Mouse (Mus musculus): ENCODE measurements around the gene Gas7.

The Gas7 gene

DNA sequence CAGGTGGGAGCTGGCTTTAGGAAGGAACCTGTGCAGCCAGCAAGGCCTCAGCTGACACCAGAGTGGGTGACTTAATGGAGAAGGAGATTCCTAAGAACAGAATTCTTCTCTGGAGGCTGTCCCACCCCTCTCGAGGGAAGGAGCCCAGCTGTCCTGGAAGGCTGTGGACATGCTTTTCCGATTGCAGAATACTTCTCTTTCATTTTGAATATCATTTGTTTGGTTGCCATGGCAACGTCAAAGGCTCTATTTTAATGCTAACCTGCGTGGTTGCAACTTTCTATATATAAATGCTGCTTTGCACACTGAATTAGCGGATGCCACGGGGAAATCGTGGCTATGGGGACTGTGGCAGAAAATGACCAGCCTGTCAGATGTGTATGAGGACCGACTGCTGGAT is 115.7 kb downstream of the Gas7 start:
- no peak for DNase-seq (ENCODE audit: low read depth, low spot score)

DNA sequence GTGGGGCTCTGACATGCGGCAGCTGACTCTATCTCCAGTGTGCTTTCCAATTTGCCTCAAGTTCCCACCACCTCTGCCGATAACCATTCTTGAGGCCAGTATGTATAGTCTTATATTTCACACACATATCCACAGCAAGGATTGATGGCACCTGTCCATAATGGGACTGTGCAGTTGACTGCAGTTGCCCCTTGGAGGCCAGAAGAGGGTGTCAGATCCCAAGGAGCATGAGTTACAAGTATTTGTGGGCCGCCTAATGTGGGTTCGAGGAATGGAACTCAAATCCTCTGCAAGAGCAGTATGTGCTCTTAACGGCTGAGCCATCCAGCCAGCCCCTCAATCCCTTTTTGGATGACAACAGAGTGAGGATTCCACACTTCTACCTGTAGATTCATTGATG is 119.1 kb downstream of the Gas7 start:
- DNase-seq (ENCODE audit: low read depth, low spot score) = no peak

DNA sequence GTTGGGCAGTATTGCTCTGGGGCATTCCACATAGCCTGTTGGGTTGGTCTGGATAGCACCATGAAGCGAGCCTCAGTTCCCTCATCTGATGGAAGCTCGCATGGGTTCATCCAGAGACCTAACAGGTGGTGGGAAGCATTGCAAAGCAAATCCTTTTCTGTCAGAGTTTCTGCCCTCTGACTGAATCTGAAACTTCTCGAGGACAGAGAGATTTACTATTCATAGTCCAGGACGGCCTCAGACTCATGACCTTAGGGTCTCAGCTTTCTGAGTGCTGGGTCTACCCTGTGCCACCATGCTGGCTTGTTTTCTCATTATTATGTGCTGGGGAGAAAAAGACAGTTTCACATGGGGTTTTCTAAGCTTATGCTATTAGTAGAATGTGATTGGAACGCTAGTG is 122.2 kb downstream of the Gas7 start:
- DNase-seq (ENCODE audit: low read depth, low spot score) = no peak

DNA sequence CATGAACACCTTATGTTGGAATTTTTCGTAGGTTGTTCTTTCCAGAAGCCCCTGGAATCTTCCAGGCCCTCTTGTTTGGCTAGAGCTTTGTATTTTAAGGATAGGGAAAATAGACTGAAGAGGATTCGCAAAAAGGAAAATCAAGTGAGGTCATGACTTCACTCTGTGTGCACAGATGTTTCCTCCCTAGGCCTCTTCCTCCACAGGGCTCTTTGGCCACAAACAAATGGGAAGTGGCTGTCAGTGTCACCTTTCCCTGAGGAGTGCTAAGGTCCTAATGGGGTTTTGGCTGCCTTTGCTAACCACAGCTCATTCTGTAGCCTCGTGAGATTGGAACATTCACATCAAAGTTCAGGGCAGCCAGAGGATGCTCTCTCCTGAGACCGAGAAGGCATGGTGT is 122.8 kb downstream of the Gas7 start:
- no peak for DNase-seq (ENCODE audit: low read depth, low spot score)

DNA sequence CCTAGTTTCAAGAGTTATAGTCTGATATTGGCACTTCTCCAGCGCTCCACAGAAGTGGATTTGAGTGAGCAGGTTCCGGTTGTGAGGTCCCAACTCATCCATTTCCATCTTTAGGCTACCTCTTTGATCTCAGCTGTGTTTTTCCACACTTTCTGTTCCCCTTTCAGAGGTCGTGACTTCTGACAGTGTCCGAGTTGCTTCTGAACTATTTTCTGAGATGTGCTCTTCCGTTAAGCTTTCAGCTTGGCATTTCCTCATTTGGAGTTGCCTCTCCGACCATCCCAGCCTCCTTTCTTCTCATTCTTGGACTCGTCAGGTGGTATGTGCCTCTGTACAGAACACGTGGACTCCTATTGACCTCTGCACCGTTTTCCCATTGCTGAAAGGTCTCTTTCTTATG is 123.9 kb downstream of the Gas7 start:
- DNase-seq (ENCODE audit: low read depth, low spot score) = no peak

DNA sequence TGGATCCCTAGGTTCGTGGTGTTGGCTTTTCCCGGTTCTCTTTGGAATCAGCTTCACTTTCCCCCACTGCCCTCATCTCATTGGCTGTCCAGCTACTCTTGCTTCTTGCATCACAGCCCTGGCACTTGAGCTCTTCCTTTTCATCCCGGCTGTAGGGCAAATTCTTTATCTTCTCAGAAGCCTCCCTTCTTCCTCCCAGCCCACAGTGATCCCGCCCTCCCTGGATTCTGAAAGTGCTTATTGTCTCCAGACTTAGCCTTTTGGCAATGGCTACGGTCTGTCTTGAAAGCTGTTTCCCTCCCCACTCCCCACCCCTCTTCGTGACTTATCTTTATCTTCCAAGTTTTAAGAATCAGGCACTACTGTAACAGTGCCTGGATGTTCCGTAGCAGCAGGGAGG is 126.3 kb downstream of the Gas7 start:
- no peak for DNase-seq (ENCODE audit: low read depth, low spot score)

DNA sequence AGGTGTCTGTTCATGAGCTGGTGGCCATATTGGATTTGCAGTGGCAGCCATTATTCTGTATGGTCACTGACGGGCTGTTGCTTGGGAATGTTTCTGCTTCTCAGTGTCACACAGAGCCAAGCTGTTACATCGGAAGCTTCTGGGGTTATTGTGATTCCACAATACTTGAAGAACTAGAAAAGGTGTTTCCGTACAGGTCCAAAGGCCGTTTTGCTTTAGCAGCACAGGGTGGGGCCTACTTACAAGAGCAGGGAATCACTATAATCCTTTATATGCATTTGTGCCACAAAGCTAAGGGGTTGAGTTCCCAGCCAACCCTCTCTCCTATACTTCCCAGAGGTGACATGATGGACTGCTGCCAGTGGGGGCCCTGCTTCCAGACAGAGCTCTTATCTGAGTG is 127.3 kb downstream of the Gas7 start:
- DNase-seq (ENCODE audit: low read depth, low spot score) = no peak

DNA sequence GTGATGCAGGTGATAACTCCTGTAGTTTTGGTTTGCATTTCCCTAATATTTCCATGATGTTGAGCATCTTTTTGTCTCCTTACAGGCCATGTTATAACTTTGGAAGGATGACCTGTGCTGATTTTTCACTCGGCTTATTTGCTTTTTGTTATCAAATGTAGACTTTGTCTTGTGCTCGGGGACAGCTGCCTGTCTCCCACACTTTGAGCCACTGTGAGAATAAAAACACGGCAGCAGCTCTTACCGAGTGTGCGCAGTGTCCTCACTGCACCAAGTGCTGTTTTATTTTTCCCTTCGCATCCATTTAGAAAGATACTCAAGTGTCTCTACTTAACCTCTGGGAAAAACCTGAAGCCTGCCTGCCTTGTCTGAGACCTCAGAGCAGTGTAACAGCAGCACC is 129.8 kb downstream of the Gas7 start:
- DNase-seq (ENCODE audit: low read depth, low spot score) = no peak

DNA sequence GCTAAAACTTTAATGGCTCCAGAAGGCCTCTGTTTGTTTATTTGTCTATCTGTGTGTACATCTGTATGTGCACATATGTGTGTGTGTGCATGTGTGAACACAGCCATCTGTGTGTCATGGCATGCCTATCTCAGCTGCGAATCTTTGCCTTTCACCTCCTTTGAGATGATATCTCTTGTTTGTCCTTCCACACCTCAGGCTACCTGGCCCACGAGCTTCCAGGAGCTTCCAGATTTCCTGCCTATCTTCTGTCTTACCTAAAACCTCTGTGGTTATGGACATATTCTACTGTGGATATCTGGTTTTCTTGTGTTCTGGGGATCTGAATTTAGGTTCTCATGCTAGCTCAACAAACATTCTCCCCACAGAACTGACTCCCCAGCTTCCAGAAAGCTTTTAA is 130.4 kb downstream of the Gas7 start:
- DNase-seq (ENCODE audit: low read depth, low spot score) = no peak

DNA sequence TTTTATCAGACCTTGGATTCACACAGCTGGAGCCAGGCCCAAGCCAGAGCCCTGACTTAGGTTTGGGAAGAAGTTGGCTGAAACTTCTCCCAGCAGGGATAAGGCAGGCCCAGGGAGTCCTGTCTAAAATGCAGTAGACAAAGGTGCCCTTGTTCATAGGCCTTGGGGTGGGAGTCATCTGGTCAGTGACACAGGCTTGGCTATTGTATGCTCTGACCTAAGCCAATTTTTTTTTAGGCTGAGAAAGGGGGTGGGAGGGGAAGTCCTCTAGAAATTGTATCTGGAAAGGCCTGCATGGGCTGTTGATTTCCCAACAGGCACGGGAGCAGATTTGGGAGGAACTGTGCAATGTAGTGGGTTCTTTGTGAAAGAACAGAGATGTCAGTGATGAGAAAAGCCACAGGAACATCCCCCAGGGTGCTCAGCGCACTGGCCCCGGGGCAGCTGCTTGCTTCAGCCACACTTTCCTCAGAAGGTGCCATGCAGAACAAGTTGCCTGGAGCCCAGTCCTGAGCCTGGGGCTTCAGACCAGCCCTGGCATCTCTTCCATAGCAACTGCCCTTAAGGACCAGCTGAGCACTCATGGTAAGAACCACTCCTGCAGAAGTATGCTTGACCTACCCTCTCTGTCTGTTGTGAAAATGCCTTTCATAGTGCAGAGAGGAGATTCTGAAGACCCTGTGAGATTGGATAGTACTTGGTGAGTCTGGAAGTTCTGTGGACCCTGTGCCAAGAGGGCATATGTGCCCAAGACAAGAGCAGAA is 131.2 kb downstream of the Gas7 start:
- DNase-seq (ENCODE audit: low read depth, low spot score) = no peak

DNA sequence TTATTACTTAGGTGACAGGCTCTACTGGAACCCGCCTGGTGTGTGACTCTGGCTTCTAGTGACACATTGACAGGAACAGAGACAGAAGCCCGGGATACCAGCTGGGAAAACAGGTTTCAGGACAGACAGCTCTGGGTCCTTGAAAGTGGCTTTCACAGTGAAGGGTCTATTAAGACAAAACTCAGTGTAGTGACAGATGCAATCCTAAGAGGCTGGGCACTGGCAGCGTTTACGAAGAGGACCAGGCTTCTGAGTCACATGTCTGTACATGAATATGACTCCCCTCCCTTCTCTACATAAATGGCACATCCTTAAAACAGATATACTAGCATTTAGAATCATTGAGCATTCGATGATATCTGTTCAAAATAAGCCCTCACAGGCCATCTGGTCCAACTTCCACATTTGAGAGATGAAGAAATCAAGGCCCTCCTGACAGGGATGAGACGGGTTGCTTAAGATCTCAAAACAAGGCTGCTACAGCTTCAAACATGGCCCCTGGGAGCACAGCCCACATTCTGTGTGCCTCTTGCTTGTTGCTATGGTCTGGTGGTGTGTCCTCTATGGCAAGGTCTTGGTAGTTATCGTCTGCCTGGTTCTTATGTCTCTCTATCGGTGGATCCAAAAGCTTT is 133.1 kb downstream of the Gas7 start:
- no peak for DNase-seq (ENCODE audit: low read depth, low spot score)

DNA sequence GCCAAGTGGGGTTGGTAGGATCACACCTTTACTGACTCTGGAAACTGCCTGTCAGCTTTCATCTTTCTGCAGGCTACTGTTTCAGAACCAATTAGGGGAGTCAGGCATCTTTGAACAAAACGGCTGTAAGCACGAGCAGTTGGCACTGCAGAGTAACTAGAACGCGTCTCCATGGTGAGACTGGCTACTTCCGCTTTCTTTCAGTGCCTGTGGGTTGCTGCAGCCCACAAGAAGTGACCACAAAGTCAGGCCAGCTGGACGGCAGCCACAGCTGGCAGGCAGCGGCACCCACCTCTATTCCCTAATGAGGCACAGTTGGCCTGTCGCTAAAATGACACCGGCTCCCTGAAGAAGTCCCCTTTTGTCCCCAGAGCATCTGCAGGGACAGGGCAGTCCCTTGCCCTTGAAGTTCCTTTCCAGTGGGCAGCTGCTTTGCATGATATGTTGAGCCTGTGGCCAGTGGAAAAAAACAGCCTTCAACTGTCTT is 133.6 kb downstream of the Gas7 start:
- DNase-seq (ENCODE audit: low read depth, low spot score) = no peak

DNA sequence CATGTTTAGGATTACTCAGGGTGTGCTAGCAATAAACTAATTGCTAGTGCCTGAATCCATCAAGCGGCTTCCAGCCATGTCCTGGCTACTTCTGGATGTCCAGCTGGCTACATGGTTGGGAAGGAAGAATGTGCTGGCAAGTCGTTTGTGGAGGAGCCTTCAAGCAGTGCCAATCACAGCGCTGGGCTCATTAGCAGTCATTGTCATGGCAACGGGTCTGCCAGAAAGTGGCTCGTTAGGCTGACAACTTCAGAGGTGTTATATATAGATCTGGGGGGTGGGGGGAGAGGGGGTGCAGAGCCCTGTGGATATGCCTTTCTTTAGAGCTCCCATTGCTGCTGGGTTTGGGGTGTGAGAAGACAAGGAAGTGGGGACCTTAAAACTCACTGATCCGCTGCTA is 141.0 kb downstream of the Gas7 start:
- DNase-seq (ENCODE audit: low read depth, low spot score) = no peak

DNA sequence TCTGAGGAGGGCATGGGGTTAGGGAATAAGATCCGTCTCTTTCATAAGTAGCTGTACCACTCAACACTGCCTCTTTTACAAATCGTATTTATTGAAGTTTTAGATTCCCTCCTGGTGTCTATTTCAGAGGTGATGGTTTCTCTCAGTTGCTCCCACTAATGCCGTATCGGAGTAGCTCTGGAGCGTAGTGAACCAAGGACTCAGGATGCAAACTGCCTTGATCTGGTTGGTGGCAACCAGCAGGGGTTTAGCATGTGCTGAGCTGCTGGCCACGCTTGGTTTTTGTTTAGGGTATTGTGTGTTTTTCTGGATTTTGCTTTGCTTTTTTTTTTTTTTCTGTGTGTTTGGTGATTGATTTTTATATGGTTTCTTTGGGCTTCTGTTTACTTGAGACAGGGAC is 141.6 kb downstream of the Gas7 start:
- no peak for DNase-seq (ENCODE audit: low read depth, low spot score)

DNA sequence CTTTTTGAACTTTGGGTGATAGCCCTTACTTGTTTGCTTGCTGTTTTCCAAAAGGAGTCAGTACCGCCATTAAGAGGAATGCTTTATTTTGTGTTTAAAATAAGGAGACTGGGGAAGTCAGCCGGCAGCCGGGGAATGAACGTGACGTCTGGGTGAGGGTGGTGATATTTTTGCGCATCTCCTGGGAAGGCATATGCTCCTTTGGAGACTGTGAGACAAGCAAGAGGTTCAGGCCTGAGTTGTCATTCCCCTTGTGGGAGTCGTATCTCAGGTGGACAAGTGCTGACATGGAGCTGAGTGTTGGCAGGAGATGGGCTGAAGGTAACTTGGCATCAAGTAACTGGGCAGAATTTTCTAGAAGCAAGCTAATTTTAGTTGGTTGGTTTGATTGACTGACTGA is 142.2 kb downstream of the Gas7 start:
- DNase-seq (ENCODE audit: low read depth, low spot score) = no peak

DNA sequence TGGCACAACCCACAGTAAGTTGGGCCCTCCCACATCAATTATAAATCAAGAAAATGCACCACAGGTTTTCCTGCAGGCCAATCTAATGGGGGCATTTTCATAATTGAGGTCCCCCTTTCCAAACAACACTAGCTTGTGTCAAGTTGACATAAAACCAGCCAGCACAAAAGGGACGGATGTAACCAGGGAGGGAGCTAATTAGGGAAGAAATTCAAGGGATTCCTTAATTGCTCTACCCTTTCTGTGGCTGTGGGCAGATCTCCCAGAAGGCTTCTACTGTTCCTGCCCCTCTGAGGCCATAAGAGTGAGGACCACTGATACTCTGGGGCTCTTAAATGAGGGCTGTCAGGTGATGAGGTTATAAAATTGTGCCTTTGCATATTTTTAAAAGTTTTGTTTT is 143.9 kb downstream of the Gas7 start:
- no peak for DNase-seq (ENCODE audit: low read depth, low spot score)

DNA sequence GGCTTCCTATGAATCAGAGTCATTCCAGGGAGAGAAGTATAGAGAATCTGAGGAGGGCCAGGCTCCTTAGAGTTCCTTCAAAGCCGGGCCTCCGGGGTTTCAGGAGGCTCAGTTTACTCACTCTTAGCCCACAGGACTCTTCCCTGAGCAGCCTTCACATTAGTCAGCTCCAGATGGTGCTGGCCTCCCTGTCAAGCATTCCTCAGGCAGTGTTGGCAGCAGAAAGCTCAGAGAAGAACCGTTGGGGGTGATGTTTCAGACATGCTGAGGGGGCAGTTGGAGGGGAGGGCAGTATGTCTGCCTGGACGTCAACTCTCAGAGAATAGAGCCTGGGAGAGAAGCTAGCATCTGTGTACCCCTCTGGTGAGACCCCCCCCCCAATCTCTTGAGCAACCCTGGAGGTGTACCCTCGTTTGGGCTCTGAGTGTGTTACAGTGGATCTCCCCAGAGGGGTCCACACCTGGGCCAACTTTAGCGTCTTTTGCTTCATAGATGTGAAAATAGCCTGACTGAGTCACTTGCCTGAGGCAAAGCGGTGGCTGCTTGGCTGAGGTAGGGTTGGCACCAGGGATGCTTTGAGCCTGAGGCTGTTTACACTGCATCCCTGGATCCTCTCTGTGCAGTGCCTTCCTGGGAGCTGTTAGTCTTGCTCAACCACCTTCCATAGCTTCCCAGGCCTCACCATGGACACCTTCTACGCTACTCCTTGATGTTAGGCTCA is 145.6 kb downstream of the Gas7 start:
- DNase-seq (ENCODE audit: low read depth, low spot score) = no peak

DNA sequence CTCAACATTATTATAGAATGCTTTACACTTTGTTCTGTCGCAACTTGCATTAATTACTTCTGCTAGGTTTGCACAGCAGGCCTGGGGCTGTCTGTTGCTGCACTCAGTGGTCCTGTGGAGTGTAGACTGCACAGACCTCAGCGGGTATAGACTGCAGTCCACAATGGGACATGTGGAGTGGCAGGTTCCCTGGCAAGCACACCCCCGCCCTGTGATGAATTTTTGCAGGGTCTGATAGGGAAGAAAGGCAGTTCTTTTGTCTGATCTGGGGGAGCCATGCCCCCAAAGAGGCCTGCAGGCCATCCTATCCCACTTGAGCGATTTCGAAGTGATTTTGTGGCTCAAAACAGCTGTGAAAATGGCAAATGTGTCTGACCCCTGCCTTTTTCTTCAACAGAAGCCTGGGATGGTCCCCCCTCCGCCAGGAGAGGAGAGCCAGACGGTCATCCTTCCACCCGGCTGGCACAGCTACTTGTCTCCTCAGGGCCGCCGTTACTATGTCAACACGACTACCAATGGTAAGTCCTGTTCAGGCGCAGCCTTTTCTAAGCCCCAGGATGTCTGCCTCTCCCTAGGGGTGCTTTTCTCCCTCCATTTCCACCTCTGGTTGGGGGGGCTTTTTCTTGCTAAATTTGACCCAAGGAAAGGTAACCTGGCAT is 147.6 kb downstream of the Gas7 start:
- DNase-seq (ENCODE audit: low read depth, low spot score) = no peak

DNA sequence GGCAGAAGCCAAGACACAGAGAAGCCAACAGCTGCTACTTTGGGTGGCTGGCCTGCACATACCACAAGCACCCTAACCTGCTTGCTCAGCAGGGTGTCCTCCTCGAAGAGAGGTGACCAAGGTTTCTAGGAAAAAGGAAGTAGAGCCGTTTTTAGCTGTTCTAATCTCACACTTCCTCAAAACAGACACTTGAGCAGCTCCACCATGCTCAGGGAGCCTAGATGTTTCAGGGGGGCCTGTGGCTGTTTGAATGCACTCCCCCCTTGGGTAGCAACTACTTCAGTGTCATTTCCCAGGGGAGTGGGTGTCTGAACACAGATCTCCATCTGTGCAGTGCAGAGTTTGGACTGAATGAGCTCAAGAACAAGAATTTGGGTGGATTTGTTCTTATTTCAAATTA is 149.2 kb downstream of the Gas7 start:
- DNase-seq (ENCODE audit: low read depth, low spot score) = no peak

DNA sequence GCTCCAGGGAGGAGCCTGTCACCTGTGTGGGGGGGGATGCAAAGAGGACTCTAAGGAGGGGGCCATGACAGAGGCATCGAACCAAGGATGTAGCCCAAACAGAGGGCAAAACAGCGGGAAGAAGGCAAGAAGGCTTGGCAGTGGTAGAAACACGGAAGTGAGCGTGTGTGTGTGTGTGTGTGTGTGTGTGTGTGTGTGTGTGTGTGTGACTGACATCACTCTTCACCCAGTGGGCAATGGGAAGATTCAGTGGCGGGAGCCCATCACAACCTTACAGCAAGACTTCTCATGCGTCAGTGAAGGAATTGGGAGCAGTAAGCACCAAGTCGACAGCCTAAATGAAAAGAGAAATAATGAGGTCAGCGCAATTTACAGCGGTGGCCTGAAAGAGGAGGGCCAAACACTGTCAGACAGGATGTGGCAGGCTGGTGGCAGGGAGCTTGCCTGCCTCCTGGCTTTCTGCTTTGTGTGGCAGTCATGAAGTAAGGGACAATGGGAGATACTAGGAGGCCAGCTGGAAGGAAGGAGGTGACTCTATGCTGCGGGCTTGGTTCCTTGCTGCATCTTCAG is 153.0 kb downstream of the Gas7 start:
- no peak for DNase-seq (ENCODE audit: low read depth, low spot score)

DNA sequence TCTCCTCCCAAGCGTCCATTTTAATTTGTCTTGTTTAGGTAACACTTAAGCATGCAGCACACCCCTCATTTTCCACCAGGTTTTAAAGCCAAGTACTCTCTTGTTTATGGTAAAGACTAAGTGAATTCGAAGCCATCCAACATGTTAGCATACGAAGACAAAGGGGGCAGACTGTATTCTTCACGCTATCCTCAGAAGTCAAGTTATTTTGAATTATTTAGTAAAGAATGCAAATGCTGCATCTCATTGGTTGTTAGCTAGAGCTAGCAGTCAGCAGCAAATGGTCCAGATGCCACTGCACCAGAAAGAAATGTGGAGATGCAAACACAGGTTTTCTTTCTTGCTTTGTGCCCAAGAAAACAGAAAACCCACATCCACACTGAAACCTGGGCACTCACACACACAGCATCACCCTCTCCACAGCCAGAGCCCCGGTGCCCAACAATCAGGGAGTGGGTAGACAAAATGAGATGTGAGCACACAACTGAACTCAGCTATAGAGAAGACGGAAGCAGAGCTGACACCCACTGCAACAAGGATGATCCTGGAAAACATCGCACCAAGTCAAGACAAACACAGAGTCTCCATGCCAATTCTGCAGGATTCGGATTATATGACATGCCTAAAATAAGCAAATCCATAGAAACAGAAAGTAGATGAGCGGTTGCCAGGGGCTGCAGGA is 157.1 kb downstream of the Gas7 start:
- DNase-seq (ENCODE audit: low read depth, low spot score) = no peak
